Mouse (Mus musculus): ENCODE data around the gene Dtx3. TPM values are rescaled to one million over a fixed set of nuclear protein-coding genes. Genes with fewer than 3 reads are reported as not detected.

Gene Dtx3
- polyA plus RNA-seq, 1 experiment from 2014 or later: 70.8 TPM

GRCm38 (mm10) chr10:127211414-127211854, 15.9 kb upstream of the Dtx3 start, which contains the start of gene Pip4k2c:
Pip4k2c (minus strand) TSS chr10:127211585.
- Histone ChIP-seq H3K27me3 (replicated peaks; ENCODE audit: control insufficient read depth, insufficient read depth, low read length) (no peaks in the 10 kb centered on the region), H3K4me3 (ENCODE audit: low read depth, low read length) (peak within 1 kb of the TSS; percentile 95), H3K36me3 (ENCODE audit: control insufficient read depth, insufficient read depth, low read length) (peaks cover 8% of the 10 kb centered on the region; the same call in 1 of the 2 replicates), H3K9ac (ENCODE audit: low read depth, low read length) (peak within 1 kb of the TSS; percentile 92), H3K9me3 (ENCODE audit: control insufficient read depth, low read length) (no peaks in the 10 kb centered on the region), H3K4me1 (replicated peaks; ENCODE audit: control insufficient read depth, insufficient read depth, low read length) (peaks cover 25% of the 10 kb centered on the region), H3K4me2 (peak within 1 kb of the TSS; percentile 94), H3K27ac (ENCODE audit: low read depth, low read length) (peak within 1 kb of the TSS; percentile 84)
- ATAC-seq (replicated peaks; ENCODE audit: low FRiP score) (peak; percentile 93), DNase-seq (ENCODE audit: low spot score) (peak; percentile 94)
- under 1% methylated on average over 47 of the region's 47 CpGs for WGBS

GRCm38 (mm10) chr10:127210961-127211405, 15.5 kb upstream of the Dtx3 start:
- whole genome bisulfite sequencing: under 1% methylated on average over 25 of the region's 25 CpGs
- peak overlapping the region; percentile 84 for H3K27ac ChIP-seq (ENCODE audit: low read depth, low read length)
- peak; percentile 60 for DNase-seq (ENCODE audit: low spot score)
- H3K9ac ChIP-seq (ENCODE audit: low read depth, low read length): peak overlapping the region; percentile 92
- ATAC-seq (replicated peaks; ENCODE audit: low FRiP score): peak; percentile 62
- no peaks in the 10 kb centered on the region for H3K27me3 ChIP-seq (replicated peaks; ENCODE audit: control insufficient read depth, insufficient read depth, low read length)
- peak overlapping the region; percentile 94 for H3K4me2 ChIP-seq
- peaks cover 30% of the 10 kb centered on the region for H3K4me1 ChIP-seq (replicated peaks; ENCODE audit: control insufficient read depth, insufficient read depth, low read length)
- no peaks in the 10 kb centered on the region for H3K9me3 ChIP-seq (ENCODE audit: control insufficient read depth, low read length)
- H3K4me3 ChIP-seq (ENCODE audit: low read depth, low read length): peak overlapping the region; percentile 95
- peaks cover 8% of the 10 kb centered on the region; the same call in 1 of the 2 replicates for H3K36me3 ChIP-seq (ENCODE audit: control insufficient read depth, insufficient read depth, low read length)

GRCm38 (mm10) chr10:127209928-127210570, 14.5 kb upstream of the Dtx3 start:
- Histone ChIP-seq H3K27me3 (replicated peaks; ENCODE audit: control insufficient read depth, insufficient read depth, low read length) (no peaks in the 10 kb centered on the region), H3K9ac (ENCODE audit: low read depth, low read length) (peak overlapping the region; percentile 92), H3K4me3 (ENCODE audit: low read depth, low read length) (peak overlapping the region; percentile 95), H3K9me3 (ENCODE audit: control insufficient read depth, low read length) (no peaks in the 10 kb centered on the region), H3K4me2 (peak overlapping the region; percentile 94), H3K27ac (ENCODE audit: low read depth, low read length) (peak overlapping the region; percentile 84), H3K36me3 (ENCODE audit: control insufficient read depth, insufficient read depth, low read length) (peaks cover 11% of the 10 kb centered on the region), H3K4me1 (replicated peaks; ENCODE audit: control insufficient read depth, insufficient read depth, low read length) (peaks cover 35% of the 10 kb centered on the region)
- no peak for ATAC-seq (replicated peaks; ENCODE audit: low FRiP score)
- WGBS: 66% methylated on average over 13 of the region's 13 CpGs
- DNase-seq (ENCODE audit: low spot score): no peak

GRCm38 (mm10) chr10:127208921-127209320, 13.4 kb upstream of the Dtx3 start:
- Histone ChIP-seq H3K4me2 (peak overlapping the region; percentile 94; the same call in 1 of the 2 replicates), H3K27ac (ENCODE audit: low read depth, low read length) (peak overlapping the region; percentile 13; the same call in 1 of the 2 replicates), H3K27me3 (replicated peaks; ENCODE audit: control insufficient read depth, insufficient read depth, low read length) (no peaks in the 10 kb centered on the region), H3K4me3 (ENCODE audit: low read depth, low read length) (peak overlapping the region; percentile 95; the same call in 1 of the 2 replicates), H3K4me1 (replicated peaks; ENCODE audit: control insufficient read depth, insufficient read depth, low read length) (peaks cover 38% of the 10 kb centered on the region), H3K9ac (ENCODE audit: low read depth, low read length) (no peak overlapping the region), H3K36me3 (ENCODE audit: control insufficient read depth, insufficient read depth, low read length) (peaks cover 20% of the 10 kb centered on the region), H3K9me3 (ENCODE audit: control insufficient read depth, low read length) (no peaks in the 10 kb centered on the region)
- WGBS: 81% methylated on average over 4 of the region's 4 CpGs
- ATAC-seq (replicated peaks; ENCODE audit: low FRiP score) (no peak), DNase-seq (ENCODE audit: low spot score) (no peak)

- peak overlapping the region; percentile 37 for H3K4me3 ChIP-seq (ENCODE audit: low read depth, low read length)
- peaks cover 49% of the 10 kb centered on the region for H3K4me1 ChIP-seq (replicated peaks; ENCODE audit: control insufficient read depth, insufficient read depth, low read length)
- 38% methylated on average over 10 of the region's 10 CpGs for whole genome bisulfite sequencing
- DNase-seq (ENCODE audit: low spot score): peak; percentile 66
- H3K36me3 ChIP-seq (ENCODE audit: control insufficient read depth, insufficient read depth, low read length): peaks cover 36% of the 10 kb centered on the region
- H3K27me3 ChIP-seq (replicated peaks; ENCODE audit: control insufficient read depth, insufficient read depth, low read length): no peaks in the 10 kb centered on the region
- H3K9ac ChIP-seq (ENCODE audit: low read depth, low read length): peak overlapping the region; percentile 74
- H3K27ac ChIP-seq (ENCODE audit: low read depth, low read length): peak overlapping the region; percentile 100
- no peaks in the 10 kb centered on the region for H3K9me3 ChIP-seq (ENCODE audit: control insufficient read depth, low read length)
- H3K4me2 ChIP-seq: peak overlapping the region; percentile 65
- peak; percentile 93 for ATAC-seq (replicated peaks; ENCODE audit: low FRiP score)
Measured at GRCm38 (mm10) chr10:127205373-127205772, 9.8 kb upstream of the Dtx3 start.

- ATAC-seq (replicated peaks; ENCODE audit: low FRiP score): peak; percentile 5; the same call in 1 of the 2 replicates
- peak overlapping the region; percentile 74 for H3K9ac ChIP-seq (ENCODE audit: low read depth, low read length)
- DNase-seq (ENCODE audit: low spot score): no peak
- peak overlapping the region; percentile 37; the same call in 1 of the 2 replicates for H3K4me3 ChIP-seq (ENCODE audit: low read depth, low read length)
- no peaks in the 10 kb centered on the region for H3K9me3 ChIP-seq (ENCODE audit: control insufficient read depth, low read length)
- H3K27me3 ChIP-seq (replicated peaks; ENCODE audit: control insufficient read depth, insufficient read depth, low read length): no peaks in the 10 kb centered on the region
- H3K27ac ChIP-seq (ENCODE audit: low read depth, low read length): peak overlapping the region; percentile 100
- peaks cover 41% of the 10 kb centered on the region for H3K4me1 ChIP-seq (replicated peaks; ENCODE audit: control insufficient read depth, insufficient read depth, low read length)
- peak overlapping the region; percentile 65 for H3K4me2 ChIP-seq
- 55% methylated on average over 5 of the region's 5 CpGs for WGBS
- H3K36me3 ChIP-seq (ENCODE audit: control insufficient read depth, insufficient read depth, low read length): peaks cover 40% of the 10 kb centered on the region
Measured at GRCm38 (mm10) chr10:127204589-127204988, 9.1 kb upstream of the Dtx3 start.

- DNase-seq (ENCODE audit: low spot score) (no peak), ATAC-seq (replicated peaks; ENCODE audit: low FRiP score) (peak; percentile 77)
- Histone ChIP-seq H3K27ac (ENCODE audit: low read depth, low read length) (peak overlapping the region; percentile 100), H3K36me3 (ENCODE audit: control insufficient read depth, insufficient read depth, low read length) (peaks cover 44% of the 10 kb centered on the region), H3K27me3 (replicated peaks; ENCODE audit: control insufficient read depth, insufficient read depth, low read length) (no peaks in the 10 kb centered on the region), H3K9me3 (ENCODE audit: control insufficient read depth, low read length) (no peaks in the 10 kb centered on the region), H3K9ac (ENCODE audit: low read depth, low read length) (peak overlapping the region; percentile 57), H3K4me1 (replicated peaks; ENCODE audit: control insufficient read depth, insufficient read depth, low read length) (peaks cover 37% of the 10 kb centered on the region), H3K4me3 (ENCODE audit: low read depth, low read length) (peak overlapping the region; percentile 21; the same call in 1 of the 2 replicates), H3K4me2 (peak overlapping the region; percentile 53)
- 53% methylated on average over 3 of the region's 3 CpGs for WGBS
Measured at GRCm38 (mm10) chr10:127203106-127203505, 7.6 kb upstream of the Dtx3 start.

- H3K27me3 ChIP-seq (replicated peaks; ENCODE audit: control insufficient read depth, insufficient read depth, low read length): no peaks in the 10 kb centered on the region
- H3K4me2 ChIP-seq: no peak overlapping the region
- ATAC-seq (replicated peaks; ENCODE audit: low FRiP score): no peak
- H3K4me3 ChIP-seq (ENCODE audit: low read depth, low read length): no peak overlapping the region
- 79% methylated on average over 8 of the region's 8 CpGs for WGBS
- no peak overlapping the region for H3K27ac ChIP-seq (ENCODE audit: low read depth, low read length)
- H3K9me3 ChIP-seq (ENCODE audit: control insufficient read depth, low read length): no peaks in the 10 kb centered on the region
- no peak overlapping the region for H3K9ac ChIP-seq (ENCODE audit: low read depth, low read length)
- DNase-seq (ENCODE audit: low spot score): no peak
- peaks cover 36% of the 10 kb centered on the region for H3K36me3 ChIP-seq (ENCODE audit: control insufficient read depth, insufficient read depth, low read length)
- peaks cover 31% of the 10 kb centered on the region for H3K4me1 ChIP-seq (replicated peaks; ENCODE audit: control insufficient read depth, insufficient read depth, low read length)
Measured at GRCm38 (mm10) chr10:127200279-127200678, 4.8 kb upstream of the Dtx3 start.

Data from liver, embryonic 11.5 days (tissue).